In genomic region chr2:130451086-130451726, GRCm38 (mm10) we compare ENCODE assay signal across 1 mouse cellular context.
TF ChIP-seq lines count a peak whose summit lies in the region.

No protein-coding gene starts in this region.

TF ChIP-seq in MEL, 35 proteins besides CTCF, POLR2A, EP300 and RAD21 (continued from another document):
- TF ChIP-seq NRF1 (IDR thresholded peaks at IDR 0.05; ENCODE audit: insufficient read depth, low read depth, low read length, poor library complexity, severe bottlenecking) (no peak), MEF2A (IDR thresholded peaks at IDR 0.05; ENCODE audit: extremely low read depth, insufficient replicate concordance, low read depth, low read length, poor library complexity, severe bottlenecking) (no peak), ZNF384 (IDR thresholded peaks at IDR 0.05; ENCODE audit: low read depth, low read length) (no peak), KAT2A (conservative IDR thresholded peaks at IDR 0.05; ENCODE audit: low read depth, low read length) (no peak), GABPA (IDR thresholded peaks at IDR 0.05; ENCODE audit: low read depth, low read length) (no peak), MXI1 (IDR thresholded peaks at IDR 0.05; ENCODE audit: low read depth, low read length) (no peak)
